Mouse (Mus musculus) small intestine, adult 2 months (tissue): Measurements from ENCODE around the gene Kirrel3. TPM values are rescaled to one million over a fixed set of nuclear protein-coding genes. Genes with fewer than 3 reads are reported as not detected.

Experiments
- H3K27ac ChIP-seq: fragments of 200-500 bp; 2 replicates; pipeline ENCODE4 v1.5.1; 2012; ENCODE audit warnings: low read depth, low read length, control low read depth, inconsistent platforms; ENCODE audit not compliant: insufficient read depth
- H3K27me3 ChIP-seq: fragments of 200-500 bp; 2 replicates; pipeline ENCODE4 v1.6.1; 2012; ENCODE audit warnings: mild to moderate bottlenecking, moderate library complexity, low read length, inconsistent platforms; ENCODE audit not compliant: control insufficient read depth, insufficient read depth
- H3K36me3 ChIP-seq: fragments of 200-500 bp; 2 replicates; pipeline ENCODE4 v1.6.1; 2012; ENCODE audit warnings: mild to moderate bottlenecking, low read length, control low read depth, inconsistent platforms; ENCODE audit not compliant: control insufficient read depth, insufficient read depth
- H3K4me1 ChIP-seq: fragments of 200-500 bp; 2 replicates; pipeline ENCODE4 v1.6.1; 2012; ENCODE audit warnings: low read length, inconsistent platforms, mixed read lengths; ENCODE audit not compliant: control insufficient read depth, insufficient read depth, insufficient read length
- H3K4me3 ChIP-seq: fragments of 200-500 bp; 2 replicates; pipeline ENCODE4 v1.5.1; 2012; ENCODE audit warnings: low read depth, mild to moderate bottlenecking, control low read depth, inconsistent platforms, low read length, moderate library complexity
- CTCF ChIP-seq: fragments of 200-500 bp; IDR thresholded peaks from 2 replicates; pipeline ENCODE4 v1.5.1; 2012; ENCODE audit warnings: low read depth, mild to moderate bottlenecking, control low read depth, inconsistent platforms, low read length, moderate library complexity, mixed read lengths; ENCODE audit not compliant: insufficient replicate concordance, insufficient read length; ENCODE audit errors: extremely low read depth
- POLR2A ChIP-seq: fragments of 200-500 bp; IDR thresholded peaks from 2 replicates; pipeline ENCODE4 v1.6.1; 2012; ENCODE audit warnings: low read depth, mild to moderate bottlenecking, control low read depth, inconsistent platforms, low read length, moderate library complexity
- WGBS: fragments of 180-500 bp; shearing (Covaris S2); methylation state at CpG from one replicate; pipeline ENCODE4 v1.1.7; 2018; 5-methylcytosine and 5-hydroxymethylcytosine counted together
- polyA plus RNA-seq: library from polyadenylated mRNA; depleted of rRNA; stranded (reverse); fragments of >200 nt; gene quantifications from 2 replicates; pipeline ENCODE4 v1.2.3, GENCODE M21; 2012

Kirrel3 gene
- polyA plus RNA-seq, 1 experiment: 0.22 TPM

DNA sequence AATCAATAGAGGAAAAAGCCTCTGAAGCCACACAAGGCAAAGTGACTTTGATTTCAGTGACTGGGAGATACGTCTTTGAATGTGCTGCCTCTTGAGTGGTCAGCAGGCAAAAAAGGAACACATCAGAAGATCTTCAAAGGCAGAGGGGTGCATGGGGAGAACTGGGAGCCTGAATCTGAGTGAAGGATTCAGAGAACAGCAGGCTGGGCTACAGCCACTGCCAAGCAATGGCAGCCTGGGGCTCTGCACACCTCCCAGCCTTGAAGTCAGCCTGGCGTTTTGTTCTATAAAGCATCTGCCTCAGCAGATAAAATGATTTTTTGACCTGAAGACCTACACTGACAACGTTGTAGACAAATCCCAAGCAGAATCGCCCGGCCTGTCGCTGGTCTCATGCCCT, 93.5 kb downstream of the Kirrel3 start:
- no peaks in the 10 kb centered on the region for H3K4me1 ChIP-seq
- H3K27me3 ChIP-seq: no peaks in the 10 kb centered on the region
- WGBS: 83% methylated on average over 6 of the region's 6 CpGs
- no peak for TF ChIP-seq POLR2A
- TF ChIP-seq CTCF: no peak
- no peaks in the 10 kb centered on the region for H3K36me3 ChIP-seq
- H3K4me3 ChIP-seq: no peak overlapping the region
- no peak overlapping the region for H3K27ac ChIP-seq

DNA sequence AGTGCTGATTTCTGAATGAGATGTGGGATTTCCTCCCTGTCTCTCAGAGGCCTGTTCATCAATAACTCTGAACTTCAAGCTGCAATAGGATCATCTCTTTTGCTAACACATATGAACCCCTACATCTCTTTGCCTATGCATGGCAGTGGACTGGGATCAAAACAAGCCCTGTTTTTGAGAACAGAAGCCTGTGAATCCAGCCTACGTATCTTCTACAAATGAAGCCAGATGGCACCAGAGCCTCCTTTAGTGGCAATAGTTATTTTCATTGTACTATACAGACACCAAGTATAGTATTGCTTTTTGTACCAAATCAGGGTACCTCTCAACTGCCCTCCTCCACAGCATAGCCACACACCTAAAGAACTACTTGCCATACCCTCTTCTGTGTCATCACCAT, 94.4 kb downstream of the Kirrel3 start:
- Histone ChIP-seq H3K27ac (no peak overlapping the region), H3K4me3 (no peak overlapping the region), H3K27me3 (no peaks in the 10 kb centered on the region), H3K36me3 (no peaks in the 10 kb centered on the region), H3K4me1 (no peaks in the 10 kb centered on the region)
- TF ChIP-seq CTCF: no peak
- no peak for TF ChIP-seq POLR2A
- 94% methylated on average over 1 of the region's 1 CpGs for WGBS

DNA sequence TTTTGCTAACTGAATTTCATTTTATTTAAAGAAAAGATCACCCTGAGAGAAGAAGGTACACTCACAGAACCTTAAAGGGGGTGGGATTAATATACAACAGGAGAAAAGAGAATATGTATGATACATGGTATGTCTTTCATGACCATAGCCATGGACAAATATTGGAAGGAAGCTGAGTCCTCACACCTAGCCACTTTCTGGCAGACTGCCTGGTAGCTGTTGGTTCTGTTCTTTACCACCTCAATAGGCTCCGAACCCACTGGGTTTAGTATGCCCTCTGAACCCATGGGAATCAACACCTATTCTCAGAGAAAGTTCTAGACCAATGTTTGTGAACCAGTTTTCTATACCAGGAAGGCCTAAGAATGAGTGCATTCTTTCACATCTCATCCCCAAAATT, 96.8 kb downstream of the Kirrel3 start:
- H3K4me3 ChIP-seq: no peak overlapping the region
- no peak overlapping the region for H3K27ac ChIP-seq
- no peak for TF ChIP-seq CTCF
- no peak for TF ChIP-seq POLR2A
- no peaks in the 10 kb centered on the region for H3K27me3 ChIP-seq
- 88% methylated on average over 1 of the region's 1 CpGs for WGBS
- no peaks in the 10 kb centered on the region for H3K4me1 ChIP-seq
- no peaks in the 10 kb centered on the region for H3K36me3 ChIP-seq

DNA sequence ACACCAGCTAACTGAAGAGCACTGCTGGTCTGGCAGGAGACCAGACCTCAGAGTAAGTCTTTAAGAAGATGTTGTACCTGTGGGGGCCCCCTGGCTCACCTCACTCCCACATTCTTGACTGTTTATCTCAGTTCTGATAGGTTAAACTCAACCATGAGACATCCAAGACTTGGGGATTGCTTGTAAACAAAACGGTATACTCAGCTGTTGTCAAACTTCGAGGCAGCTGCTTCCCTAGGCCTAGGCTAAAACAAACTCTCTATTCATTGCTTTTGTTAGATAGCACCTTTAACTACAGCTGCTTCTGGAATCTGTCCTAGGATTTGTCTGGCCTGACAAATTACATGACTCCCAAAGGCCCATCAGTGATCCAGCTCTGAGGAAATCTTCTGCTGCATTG, 99.8 kb downstream of the Kirrel3 start:
- Histone ChIP-seq H3K4me3 (no peak overlapping the region), H3K36me3 (no peaks in the 10 kb centered on the region), H3K4me1 (no peaks in the 10 kb centered on the region), H3K27me3 (no peaks in the 10 kb centered on the region), H3K27ac (no peak overlapping the region)
- 17% methylated on average over 2 of the region's 2 CpGs for WGBS
- TF ChIP-seq CTCF (no peak), POLR2A (no peak)

DNA sequence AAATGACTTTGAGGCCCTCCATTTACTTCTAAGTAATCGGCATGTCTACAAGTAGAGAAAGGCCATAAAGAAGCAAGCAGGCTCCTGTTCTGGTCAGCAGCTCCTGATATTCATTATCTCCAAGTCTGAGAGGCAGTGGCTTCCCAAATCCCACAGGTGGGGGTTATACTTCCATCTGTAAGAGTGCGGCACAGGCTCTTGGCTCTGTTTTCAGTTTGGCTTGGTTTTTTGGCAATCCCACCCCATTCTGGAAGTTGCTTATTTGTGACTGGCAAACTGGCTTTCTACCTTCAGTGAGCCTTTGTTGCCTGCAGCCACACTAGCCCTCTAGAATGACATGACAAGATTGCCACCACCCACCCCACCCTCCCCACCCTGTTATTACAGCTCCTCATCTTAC, 100.4 kb downstream of the Kirrel3 start:
- Histone ChIP-seq H3K4me3 (no peak overlapping the region), H3K36me3 (no peaks in the 10 kb centered on the region), H3K4me1 (no peaks in the 10 kb centered on the region), H3K27ac (no peak overlapping the region), H3K27me3 (no peaks in the 10 kb centered on the region)
- WGBS: 21% methylated on average over 2 of the region's 2 CpGs
- TF ChIP-seq POLR2A: no peak
- TF ChIP-seq CTCF: no peak

DNA sequence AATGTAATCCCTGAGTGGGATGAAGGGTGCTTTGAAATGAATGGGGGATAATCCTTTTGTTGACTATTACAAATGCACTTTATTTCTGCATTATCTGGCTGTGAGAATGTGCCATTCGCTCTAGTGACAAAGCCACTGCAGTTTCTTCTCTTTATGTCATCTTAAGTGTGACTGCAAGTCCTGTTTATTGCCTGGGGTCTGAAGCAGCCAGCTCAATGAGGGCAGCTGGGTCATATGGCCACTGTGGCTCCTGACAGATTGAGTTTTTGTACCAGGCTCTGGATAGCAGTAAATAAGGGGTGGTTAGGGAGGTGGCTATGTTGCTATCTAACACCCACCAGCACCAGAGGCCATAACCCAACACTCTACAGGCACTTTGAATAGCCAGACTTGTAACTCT, 104.1 kb downstream of the Kirrel3 start:
- 70% methylated on average over 1 of the region's 1 CpGs for WGBS
- H3K4me1 ChIP-seq: no peaks in the 10 kb centered on the region
- no peak overlapping the region for H3K27ac ChIP-seq
- H3K4me3 ChIP-seq: no peak overlapping the region
- no peaks in the 10 kb centered on the region for H3K27me3 ChIP-seq
- H3K36me3 ChIP-seq: no peaks in the 10 kb centered on the region
- TF ChIP-seq CTCF: no peak

DNA sequence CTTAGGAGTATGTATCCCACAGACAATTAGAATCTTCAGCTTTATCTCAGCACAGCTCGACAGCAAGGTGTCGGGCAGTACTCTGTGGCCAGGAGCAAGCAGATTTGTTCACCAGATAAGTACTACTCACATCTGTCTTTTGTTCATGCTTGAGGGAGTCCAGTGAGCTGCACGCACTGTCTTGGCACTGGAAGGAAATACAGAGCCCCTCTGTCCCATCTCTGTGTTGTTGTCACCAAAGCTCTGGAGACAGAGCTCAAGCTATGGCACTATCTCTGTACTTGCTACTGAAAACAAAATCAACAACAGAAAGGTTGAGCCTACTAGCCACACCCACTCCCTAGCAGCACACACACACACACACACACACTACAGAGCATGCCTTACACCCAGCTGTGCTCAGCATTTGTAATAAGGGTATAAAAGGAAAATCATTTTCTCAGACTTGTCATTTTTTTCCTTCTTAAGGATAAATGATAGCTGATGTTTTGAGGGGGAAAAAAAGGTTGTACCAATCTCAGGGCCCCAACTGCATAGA, 106.4 kb downstream of the Kirrel3 start:
- H3K4me3 ChIP-seq: no peak overlapping the region
- H3K27ac ChIP-seq: no peak overlapping the region
- TF ChIP-seq POLR2A (no peak), CTCF (no peak)
- H3K4me1 ChIP-seq: no peaks in the 10 kb centered on the region
- no peaks in the 10 kb centered on the region for H3K36me3 ChIP-seq
- H3K27me3 ChIP-seq: no peaks in the 10 kb centered on the region
- 56% methylated on average over 3 of the region's 3 CpGs for WGBS

DNA sequence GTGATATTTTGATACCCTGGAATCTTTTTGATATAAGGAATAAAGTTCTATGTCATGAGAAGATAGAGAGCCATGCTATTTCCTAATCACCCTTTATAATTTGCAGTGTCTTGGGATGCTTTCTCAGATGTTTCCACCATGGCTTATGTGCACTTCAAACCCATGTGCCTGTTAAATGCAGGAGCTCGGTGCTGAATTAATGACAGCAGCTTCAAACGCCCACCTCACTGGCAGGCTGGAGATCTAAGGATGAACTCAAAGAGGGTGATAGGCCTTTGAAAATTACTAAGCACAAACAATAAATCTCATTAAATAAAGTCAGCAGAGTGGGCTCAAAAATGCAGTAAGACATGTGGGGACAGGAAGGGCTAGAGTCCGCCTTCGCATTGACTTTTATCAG, 108.2 kb downstream of the Kirrel3 start:
- no peak for TF ChIP-seq POLR2A
- no peak for TF ChIP-seq CTCF
- Histone ChIP-seq H3K36me3 (no peaks in the 10 kb centered on the region), H3K27me3 (no peaks in the 10 kb centered on the region), H3K4me1 (no peaks in the 10 kb centered on the region), H3K4me3 (no peak overlapping the region), H3K27ac (no peak overlapping the region)
- 82% methylated on average over 4 of the region's 4 CpGs for WGBS
